In genomic region chr16:92103572-92104331, GRCm38 (mm10) we compare ENCODE assay signal across 9 mouse cellular contexts. TPM values are rescaled to one million over a fixed set of nuclear protein-coding genes. Genes with fewer than 3 reads are reported as not detected.
A peak's percentile ranks its signal among the peaks of the same experiment; 100 is the strongest.
DNase-seq lines count a peak whose midpoint lies in the region; ATAC-seq and TF ChIP-seq lines count a peak whose summit lies in the region.
"Had no signal": no experiment of that assay in that cellular context is flagged by ENCODE, and none has a peak within 500 bp of the region (broad histone marks: within the 10 kb centered on the region; RNA-seq: fewer than 3 reads in every experiment).

No protein-coding gene starts in this region.

- no peaks in the 10 kb centered on the region for H3K9me3 ChIP-seq in lung, postnatal 0 days (ENCODE audit: low read length)
- H3K9me3 ChIP-seq in embryonic facial prominence, embryonic 14.5 days (ENCODE audit: control insufficient read depth, low read length): no peaks in the 10 kb centered on the region
- no peaks in the 10 kb centered on the region for H3K9me3 ChIP-seq in neural tube, embryonic 15.5 days (replicated peaks)

- H3K4me3 ChIP-seq in lung, postnatal 0 days (ENCODE audit: low read depth, low read length): no peak overlapping the region
- H3K4me3 ChIP-seq in embryonic facial prominence, embryonic 14.5 days (ENCODE audit: low read depth, low read length): no peak overlapping the region
- no peak overlapping the region for H3K4me3 ChIP-seq in neural tube, embryonic 15.5 days (replicated peaks)

- no peak overlapping the region for H3K27ac ChIP-seq in lung, postnatal 0 days (ENCODE audit: low read length)
- no peak overlapping the region for H3K27ac ChIP-seq in embryonic facial prominence, embryonic 14.5 days (replicated peaks; ENCODE audit: low read depth, low read length)
- 0 out of 2 replicates have a peak overlapping the region, but pooled peaks have one; percentile 10 for H3K27ac ChIP-seq in neural tube, embryonic 15.5 days (replicated peaks)

- TF ChIP-seq EP300 in lung, postnatal 0 days (IDR thresholded peaks at IDR 0.05): no peak

- H3K36me3 ChIP-seq in lung, postnatal 0 days (ENCODE audit: insufficient read depth, low read length): no peaks in the 10 kb centered on the region
- peaks cover 14% of the 10 kb centered on the region; the same call in 1 of the 2 replicates for H3K36me3 ChIP-seq in embryonic facial prominence, embryonic 14.5 days (ENCODE audit: control insufficient read depth, insufficient read depth, low read length)
- peaks cover 10% of the 10 kb centered on the region; the same call in 1 of the 2 replicates for H3K36me3 ChIP-seq in neural tube, embryonic 15.5 days

- peak; percentile 34 for TF ChIP-seq CTCF in lung, postnatal 0 days (IDR thresholded peaks at IDR 0.05)

- no peak overlapping the region for H3K9ac ChIP-seq in lung, postnatal 0 days (replicated peaks; ENCODE audit: low read depth)
- no peak overlapping the region for H3K9ac ChIP-seq in embryonic facial prominence, embryonic 14.5 days (ENCODE audit: low read depth, low read length)
- no peak overlapping the region for H3K9ac ChIP-seq in neural tube, embryonic 15.5 days (replicated peaks)

- no peaks in the 10 kb centered on the region for H3K27me3 ChIP-seq in lung, postnatal 0 days (replicated peaks; ENCODE audit: insufficient read depth, low read length)
- H3K27me3 ChIP-seq in embryonic facial prominence, embryonic 14.5 days (replicated peaks; ENCODE audit: control insufficient read depth, insufficient read depth, low read length): no peaks in the 10 kb centered on the region
- no peaks in the 10 kb centered on the region for H3K27me3 ChIP-seq in neural tube, embryonic 15.5 days (replicated peaks)

- H3K4me2 ChIP-seq in lung, postnatal 0 days (replicated peaks; ENCODE audit: low read depth, low read length): no peak overlapping the region
- no peak overlapping the region for H3K4me2 ChIP-seq in embryonic facial prominence, embryonic 14.5 days (ENCODE audit: low read depth, low read length)
- no peak overlapping the region for H3K4me2 ChIP-seq in neural tube, embryonic 15.5 days

- no peak for DNase-seq in lung, postnatal 0 days (ENCODE audit: low spot score)
- DNase-seq in lung, postnatal 36 days: no peak
- no peak for DNase-seq in embryonic facial prominence, embryonic 14.5 days (ENCODE audit: low spot score)
- peak; percentile 42 to 50 for DNase-seq in kidney, adult 8-10 months
- DNase-seq in right cerebral cortex, adult 2 months (ENCODE audit: low spot score in 2 of 2): no peak
- no peak for DNase-seq in left cerebral cortex, adult 18-20 months (ENCODE audit: low spot score in 2 of 2)
- DNase-seq in frontal cortex, postnatal 36 days (ENCODE audit: low spot score in 2 of 2): no peak

- no peaks in the 10 kb centered on the region for H3K4me1 ChIP-seq in lung, postnatal 0 days (ENCODE audit: insufficient read depth, low read depth, low read length)
- peaks cover 15% of the 10 kb centered on the region; the same call in 1 of the 2 replicates for H3K4me1 ChIP-seq in embryonic facial prominence, embryonic 14.5 days (ENCODE audit: control insufficient read depth, insufficient read depth, low read length)
- peaks cover 18% of the 10 kb centered on the region for H3K4me1 ChIP-seq in neural tube, embryonic 15.5 days

- ATAC-seq in lung, postnatal 0 days: peak; percentile 33
- 0 out of 2 replicates have a peak, but pooled peaks have one; percentile 42 for ATAC-seq in embryonic facial prominence, embryonic 14.5 days (ENCODE audit: low read depth)
- peak; percentile 58; the same call in 1 of the 2 replicates for ATAC-seq in neural tube, embryonic 15.5 days (ENCODE audit: low FRiP score)

- 54% methylated on average over 9 of the region's 9 CpGs for WGBS in lung, postnatal 0 days
- whole genome bisulfite sequencing in embryonic facial prominence, embryonic 14.5 days: 55% methylated on average over 9 of the region's 9 CpGs
- WGBS in neural tube, embryonic 15.5 days: 28% methylated on average over 9 of the region's 9 CpGs

RNA-seq across cellular contexts. Expression of gene Slc5a3, which starts 45.6 kb away (rescaled TPM):
- 2.5 and 2.9 TPM in 2 replicates for polyA plus RNA-seq in lung, postnatal 0 days (2015; fragmentation: Nextera tagmentation; extraction: Ambion mirVana)
- 11.7 and 12.1 TPM in 2 replicates for polyA plus RNA-seq in embryonic facial prominence, embryonic 14.5 days (2014; fragmentation: Nextera tagmentation; extraction: Ambion mirVana)
- 12.7 and 15.6 TPM in 2 replicates for polyA plus RNA-seq in neural tube, embryonic 15.5 days (2015; fragmentation: Nextera tagmentation; extraction: Ambion mirVana)
- 10 to 100 TPM; 27.9 to 31.6 TPM for total RNA-seq in left cerebral cortex, adult 18-20 months (2021)

RNA-seq across cellular contexts. Expression of gene Gm49711, which starts 45.6 kb away (rescaled TPM):
- 0.11 TPM in 1 of 2 replicates, not detected in the other for polyA plus RNA-seq in lung, postnatal 0 days (2015; fragmentation: Nextera tagmentation; extraction: Ambion mirVana)
- 0.31 and 0.86 TPM in 2 replicates for polyA plus RNA-seq in embryonic facial prominence, embryonic 14.5 days (2014; fragmentation: Nextera tagmentation; extraction: Ambion mirVana)
- polyA plus RNA-seq in neural tube, embryonic 15.5 days (2015; fragmentation: Nextera tagmentation; extraction: Ambion mirVana): 0.55 and 0.60 TPM in 2 replicates
- not detected for total RNA-seq in left cerebral cortex, adult 18-20 months (2021)
- polyA plus RNA-seq: limb, embryonic 11.5 days had no signal

RNA-seq across cellular contexts. Expression of gene Mrps6, which starts 45.7 kb away (rescaled TPM):
- 69.0 and 77.3 TPM in 2 replicates for polyA plus RNA-seq in lung, postnatal 0 days (2015; fragmentation: Nextera tagmentation; extraction: Ambion mirVana)
- polyA plus RNA-seq in embryonic facial prominence, embryonic 14.5 days (2014; fragmentation: Nextera tagmentation; extraction: Ambion mirVana): 107 and 113 TPM in 2 replicates
- 169 and 180 TPM in 2 replicates for polyA plus RNA-seq in neural tube, embryonic 15.5 days (2015; fragmentation: Nextera tagmentation; extraction: Ambion mirVana)
- 10 to 100 TPM; 53.0 to 53.1 TPM for total RNA-seq in left cerebral cortex, adult 18-20 months (2021)

Comparison
In these comparisons a context has a peak if more than half of its experiments do, and no peak if none do; other contexts are left out.
1. DNase-seq: peak in kidney, adult 8-10 months (2 of 2); none in lung, postnatal 0 days (single experiment), lung, postnatal 36 days (single experiment), embryonic facial prominence, embryonic 14.5 days (single experiment), right cerebral cortex, adult 2 months (0 of 2), left cerebral cortex, adult 18-20 months (0 of 2) and frontal cortex, postnatal 36 days (0 of 2).
2. Peak in every context shown above with its lines, with median percentiles within 50 percentile points of each other: ATAC-seq.